Mouse (Mus musculus): ENCODE measurements around the gene Jakmip3. TPM values are rescaled to one million over a fixed set of nuclear protein-coding genes. Genes with fewer than 3 reads are reported as not detected.

Gene Jakmip3
- total and polyA plus RNA-seq, 3 experiments = not detected

- H3K9ac ChIP-seq (ENCODE audit: control insufficient read depth, low read depth, low read length, poor library complexity, severe bottlenecking) = no peak overlapping the region
- DNase-seq (ENCODE audit: low read depth, low spot score) = no peak
- no peaks in the 10 kb centered on the region for H3K79me2 ChIP-seq (ENCODE audit: control insufficient read depth, insufficient read depth, low read length, poor library complexity)
- no peaks in the 10 kb centered on the region for H3K9me3 ChIP-seq (replicated peaks; ENCODE audit: insufficient read depth, low read length)
- no peak for TF ChIP-seq ZNF384 (IDR thresholded peaks at IDR 0.05; ENCODE audit: low read depth, low read length)
- TF ChIP-seq ZKSCAN1 (IDR thresholded peaks at IDR 0.05; ENCODE audit: low read depth, low read length) = no peak
- no peak for TF ChIP-seq CTCF (IDR thresholded peaks at IDR 0.05 in 2 of 3, conservative IDR thresholded peaks at IDR 0.05 in 1 of 3; ENCODE audit: control insufficient read depth in 1 of 3, insufficient read depth in 1 of 3, low read depth in 2 of 3, low read length in 3 of 3, poor library complexity in 1 of 3, severe bottlenecking in 1 of 3)
- no peak for TF ChIP-seq NELFE (IDR thresholded peaks at IDR 0.05; ENCODE audit: low read depth, low read length)
- no peaks in the 10 kb centered on the region for H3K4me1 ChIP-seq (ENCODE audit: control insufficient read depth in 1 of 2, insufficient read depth in 2 of 2, low read length in 2 of 2)
- no peak overlapping the region for H3K27ac ChIP-seq (ENCODE audit: control insufficient read depth, low read depth, low read length)
- H3K36me3 ChIP-seq (ENCODE audit: control insufficient read depth in 1 of 2, insufficient read depth in 2 of 2, low read length in 2 of 2) = no peaks in the 10 kb centered on the region
- no peak overlapping the region for H3K4me3 ChIP-seq (ENCODE audit: control insufficient read depth in 1 of 2, insufficient read depth in 1 of 2, low read depth in 2 of 2, low read length in 2 of 2)
- H3K27me3 ChIP-seq (ENCODE audit: control insufficient read depth in 1 of 2, insufficient read depth in 2 of 2, low read length in 2 of 2) = no peaks in the 10 kb centered on the region
Measured at GRCm38 (mm10) chr7:139078181-139078580, 137.7 kb downstream of the Jakmip3 start.

- no peaks in the 10 kb centered on the region for H3K27me3 ChIP-seq (ENCODE audit: control insufficient read depth in 1 of 2, insufficient read depth in 2 of 2, low read length in 2 of 2)
- no peaks in the 10 kb centered on the region for H3K79me2 ChIP-seq (ENCODE audit: control insufficient read depth, insufficient read depth, low read length, poor library complexity)
- H3K4me1 ChIP-seq (ENCODE audit: control insufficient read depth in 1 of 2, insufficient read depth in 2 of 2, low read length in 2 of 2) = no peaks in the 10 kb centered on the region
- no peak overlapping the region for H3K9ac ChIP-seq (ENCODE audit: control insufficient read depth, low read depth, low read length, poor library complexity, severe bottlenecking)
- no peaks in the 10 kb centered on the region for H3K9me3 ChIP-seq (replicated peaks; ENCODE audit: insufficient read depth, low read length)
- no peak for TF ChIP-seq MAFK (IDR thresholded peaks at IDR 0.05; ENCODE audit: borderline replicate concordance, low read depth, low read length)
- TF ChIP-seq MYC (IDR thresholded peaks at IDR 0.05; ENCODE audit: low read depth, low read length) = no peak
- TF ChIP-seq ZNF384 (IDR thresholded peaks at IDR 0.05; ENCODE audit: low read depth, low read length) = no peak
- TF ChIP-seq GATA1 (IDR thresholded peaks at IDR 0.05; ENCODE audit: low read depth, low read length) = no peak
- TF ChIP-seq EP300 (IDR thresholded peaks at IDR 0.05; ENCODE audit: low read depth in 1 of 2, low read length in 2 of 2) = no peak
- no peak for TF ChIP-seq ZC3H11A (IDR thresholded peaks at IDR 0.05; ENCODE audit: low read depth, low read length)
- TF ChIP-seq CTCF (IDR thresholded peaks at IDR 0.05 in 2 of 3, conservative IDR thresholded peaks at IDR 0.05 in 1 of 3; ENCODE audit: control insufficient read depth in 1 of 3, insufficient read depth in 1 of 3, low read depth in 2 of 3, low read length in 3 of 3, poor library complexity in 1 of 3, severe bottlenecking in 1 of 3) = no peak
- no peak for TF ChIP-seq CHD2 (IDR thresholded peaks at IDR 0.05; ENCODE audit: low read length)
- H3K27ac ChIP-seq (ENCODE audit: control insufficient read depth, low read depth, low read length) = no peak overlapping the region
- no peak overlapping the region for H3K4me3 ChIP-seq (ENCODE audit: control insufficient read depth in 1 of 2, insufficient read depth in 1 of 2, low read depth in 2 of 2, low read length in 2 of 2)
- no peak for DNase-seq (ENCODE audit: low read depth, low spot score)
- no peaks in the 10 kb centered on the region for H3K36me3 ChIP-seq (ENCODE audit: control insufficient read depth in 1 of 2, insufficient read depth in 2 of 2, low read length in 2 of 2)
Measured at GRCm38 (mm10) chr7:139079141-139079540, 138.6 kb downstream of the Jakmip3 start.

- TF ChIP-seq JUND (IDR thresholded peaks at IDR 0.05; ENCODE audit: low read depth, low read length) (no peak), RAD21 (IDR thresholded peaks at IDR 0.05; ENCODE audit: low read depth, low read length) (peak; percentile 42), CTCF (IDR thresholded peaks at IDR 0.05 in 2 of 3, conservative IDR thresholded peaks at IDR 0.05 in 1 of 3; ENCODE audit: control insufficient read depth in 1 of 3, insufficient read depth in 1 of 3, low read depth in 2 of 3, low read length in 3 of 3, poor library complexity in 1 of 3, severe bottlenecking in 1 of 3) (peak; percentile 44 to 55 (median 48)), SMC3 (IDR thresholded peaks at IDR 0.05; ENCODE audit: low read depth, low read length) (peak; percentile 8; the same call in 1 of the 2 replicates)
- no peaks in the 10 kb centered on the region for H3K27me3 ChIP-seq (ENCODE audit: control insufficient read depth in 1 of 2, insufficient read depth in 2 of 2, low read length in 2 of 2)
- no peak overlapping the region for H3K4me3 ChIP-seq (ENCODE audit: control insufficient read depth in 1 of 2, insufficient read depth in 1 of 2, low read depth in 2 of 2, low read length in 2 of 2)
- H3K9me3 ChIP-seq (replicated peaks; ENCODE audit: insufficient read depth, low read length) = no peaks in the 10 kb centered on the region
- H3K9ac ChIP-seq (ENCODE audit: control insufficient read depth, low read depth, low read length, poor library complexity, severe bottlenecking) = no peak overlapping the region
- peak; percentile 16 for DNase-seq (ENCODE audit: low read depth, low spot score)
- no peaks in the 10 kb centered on the region for H3K36me3 ChIP-seq (ENCODE audit: control insufficient read depth in 1 of 2, insufficient read depth in 2 of 2, low read length in 2 of 2)
- no peaks in the 10 kb centered on the region for H3K79me2 ChIP-seq (ENCODE audit: control insufficient read depth, insufficient read depth, low read length, poor library complexity)
- no peaks in the 10 kb centered on the region for H3K4me1 ChIP-seq (ENCODE audit: control insufficient read depth in 1 of 2, insufficient read depth in 2 of 2, low read length in 2 of 2)
- no peak overlapping the region for H3K27ac ChIP-seq (ENCODE audit: control insufficient read depth, low read depth, low read length)
Measured at GRCm38 (mm10) chr7:139080714-139081113, 140.2 kb downstream of the Jakmip3 start.

Measured in MEL (cell line).